Comparison of ENCODE assay signal across 7 mouse cellular contexts in genomic region chr5:43422815-43423687, GRCm38 (mm10).
DNase-seq lines count a peak whose midpoint lies in the region; ATAC-seq and TF ChIP-seq lines count a peak whose summit lies in the region.

No protein-coding gene starts in this region.

- H3K27ac ChIP-seq in intestine, embryonic 14.5 days (ENCODE audit: low read depth): no peak overlapping the region
- no peak overlapping the region for H3K27ac ChIP-seq in left cerebral cortex, adult 2 months

- intact Hi-C loops in left cerebral cortex, adult 2 months (cut with DNase I): loop anchor here (1.0 kb wide), 1 partner anchor 211 kb away; no protein-coding TSS in a partner anchor

- no peak overlapping the region for H3K9ac ChIP-seq in intestine, embryonic 14.5 days (ENCODE audit: low read length)

- H3K9me3 ChIP-seq in intestine, embryonic 14.5 days (ENCODE audit: control insufficient read depth, low read length): no peaks in the 10 kb centered on the region

- 66% methylated on average over 9 of the region's 9 CpGs for WGBS in intestine, embryonic 14.5 days

- peak; percentile 72 for ATAC-seq in intestine, embryonic 14.5 days (replicated peaks; ENCODE audit: low FRiP score, low TSS enrichment, low read depth)

- H3K4me1 ChIP-seq in intestine, embryonic 14.5 days (replicated peaks; ENCODE audit: control insufficient read depth, insufficient read depth, low read length): no peaks in the 10 kb centered on the region

- no peaks in the 10 kb centered on the region for H3K36me3 ChIP-seq in intestine, embryonic 14.5 days (ENCODE audit: control insufficient read depth, insufficient read depth, low read length)

- H3K4me2 ChIP-seq in intestine, embryonic 14.5 days (ENCODE audit: low read length): no peak overlapping the region

- no peaks in the 10 kb centered on the region for H3K27me3 ChIP-seq in intestine, embryonic 14.5 days (replicated peaks; ENCODE audit: control insufficient read depth, insufficient read depth, low read length)

- peak; percentile 84 for TF ChIP-seq CTCF in left cerebral cortex, adult 2 months (IDR thresholded peaks at IDR 0.05)

- DNase-seq in ZHBTc4 (ENCODE audit: low read depth, low spot score): peak; percentile 82
- peak; percentile 34 for DNase-seq in cerebellum, adult 8-10 months
- peak; percentile 49 to 61 for DNase-seq in frontal cortex, postnatal 14 days (ENCODE audit: low spot score in 2 of 2)
- DNase-seq in intestine, embryonic 14.5 days (ENCODE audit: low spot score): peak; percentile 72
- peak; percentile 52 to 72 for DNase-seq in left cerebral cortex, adult 2 months (ENCODE audit: extremely low spot score in 1 of 2, low spot score in 2 of 2)
- peak; percentile 86 for DNase-seq in mesoderm, embryonic 11.5 days (ENCODE audit: low read depth, low spot score)
- peak; percentile 48 for DNase-seq in right cerebral cortex, postnatal 25 days

- no peak overlapping the region for H3K4me3 ChIP-seq in intestine, embryonic 14.5 days (ENCODE audit: low read depth, low read length)
- no peak overlapping the region for H3K4me3 ChIP-seq in left cerebral cortex, adult 2 months

Comparison
In these comparisons a context has a peak if more than half of its experiments do, and no peak if none do; other contexts are left out.
1. DNase-seq: peak in every context shown above with its lines; median percentile 86 in mesoderm, embryonic 11.5 days; 82 in ZHBTc4; 72 in intestine, embryonic 14.5 days; 62 in left cerebral cortex, adult 2 months; 55 in frontal cortex, postnatal 14 days; 48 in right cerebral cortex, postnatal 25 days; 34 in cerebellum, adult 8-10 months.